Mouse (Mus musculus) hindbrain, postnatal 0 days (tissue): ENCODE measurements around the gene Iqcf5. TPM values are rescaled to one million over a fixed set of nuclear protein-coding genes. Genes with fewer than 3 reads are reported as not detected.

Experiments used
- ATAC-seq: fragments of 200-750 bp; cut with Nextera tagmentation; 2 replicates; pipeline ENCODE4 v1.8.0; 2017; ENCODE audit warnings: mild to moderate bottlenecking, moderate TSS enrichment, moderate library complexity
- DNase-seq: peaks from one replicate; pipeline ENCODE4 v3.0.0-alpha.2; 2015; ENCODE audit warnings: low spot score
- H3K27ac ChIP-seq: fragments of 300-500 bp; sonication (generic); 2 replicates; pipeline ENCODE4 v1.5.1; 2014; ENCODE audit warnings: mild to moderate bottlenecking
- H3K27me3 ChIP-seq: fragments of 300-500 bp; sonication (generic); 2 replicates; pipeline ENCODE4 v1.6.1; 2014; ENCODE audit warnings: low read length, mixed read lengths; ENCODE audit not compliant: insufficient read depth
- H3K36me3 ChIP-seq: fragments of 300-500 bp; sonication (generic); 2 replicates; pipeline ENCODE4 v1.6.1; 2014; ENCODE audit warnings: low read length, mixed read lengths; ENCODE audit not compliant: insufficient read depth
- H3K4me1 ChIP-seq: fragments of 300-500 bp; sonication (generic); 2 replicates; pipeline ENCODE4 v1.6.1; 2014; ENCODE audit warnings: antibody characterized with exemption, low read length, mixed read lengths; ENCODE audit not compliant: insufficient read depth
- H3K4me2 ChIP-seq: fragments of 300-500 bp; sonication (generic); 2 replicates; pipeline ENCODE4 v1.6.1; 2014; ENCODE audit warnings: low read depth, mild to moderate bottlenecking, low read length, moderate library complexity, mixed read lengths
- H3K4me3 ChIP-seq: fragments of 300-500 bp; sonication (generic); 2 replicates; pipeline ENCODE4 v1.5.1; 2014; ENCODE audit warnings: low read length
- H3K9ac ChIP-seq: fragments of 300-500 bp; sonication (generic); replicated peaks from 2 replicates; pipeline ENCODE4 v1.6.1; 2014; ENCODE audit warnings: mild to moderate bottlenecking, low read length, moderate library complexity, mixed read lengths
- H3K9me3 ChIP-seq: fragments of 300-500 bp; sonication (generic); 2 replicates; pipeline ENCODE4 v1.6.1; 2016; ENCODE audit warnings: low read length, mixed read lengths
- CTCF ChIP-seq: IDR thresholded peaks from 2 replicates; pipeline ENCODE4 v1.5.1; 2016; ENCODE audit warnings: antibody characterized with exemption, control low read depth, low read depth
- WGBS: fragments of 180-500 bp; shearing (Covaris S2); extraction: QIAGEN DNeasy Blood & Tissue Kit; methylation state at CpG from one replicate; pipeline ENCODE4 v1.1.7; 2014; 5-methylcytosine and 5-hydroxymethylcytosine counted together
- polyA plus RNA-seq: library from polyadenylated mRNA; unstranded; fragments of >200 nt; fragmentation: Nextera tagmentation; extraction: Ambion mirVana; gene quantifications from 2 replicates; pipeline ENCODE4 v1.2.1, GENCODE M21; 2015
- total RNA-seq: library from RNA; depleted of rRNA; stranded (reverse); fragments of >200 nt; gene quantifications from 2 replicates; pipeline ENCODE4 v1.2.3, GENCODE M21; 2014

Iqcf5 gene
- total and polyA plus RNA-seq, 2 experiments from 2014 or later: not detected

GRCm38 (mm10) chr9:106475046-106475445 lies 39.3 kb upstream of the Iqcf5 start:
- H3K4me2 ChIP-seq: no peak overlapping the region
- no peak for DNase-seq
- H3K27ac ChIP-seq: no peak overlapping the region
- no peak for TF ChIP-seq CTCF
- H3K36me3 ChIP-seq: no peaks in the 10 kb centered on the region
- H3K9me3 ChIP-seq: no peaks in the 10 kb centered on the region
- H3K4me1 ChIP-seq: peaks cover 23% of the 10 kb centered on the region; the same call in 1 of the 2 replicates
- H3K4me3 ChIP-seq: no peak overlapping the region
- 67% methylated on average over 7 of the region's 7 CpGs for WGBS
- no peak overlapping the region for H3K9ac ChIP-seq
- no peaks in the 10 kb centered on the region for H3K27me3 ChIP-seq
- ATAC-seq: no peak

- Histone ChIP-seq H3K9ac (no peak within 1 kb of the TSS), H3K9me3 (no peaks in the 10 kb centered on the region), H3K4me3 (no peak within 1 kb of the TSS), H3K36me3 (no peaks in the 10 kb centered on the region), H3K27ac (peak within 1 kb of the TSS; percentile 33; the same call in 1 of the 2 replicates), H3K4me1 (peaks cover 23% of the 10 kb centered on the region; the same call in 1 of the 2 replicates), H3K4me2 (peak within 1 kb of the TSS; percentile 40; the same call in 1 of the 2 replicates), H3K27me3 (no peaks in the 10 kb centered on the region)
- WGBS: 84% methylated on average over 10 of the region's 10 CpGs
- DNase-seq (no peak), ATAC-seq (no peak)
- TF ChIP-seq CTCF: no peak
These were observed 38.7 kb upstream of the Iqcf5 start, which contains the start of gene Rrp9 for GRCm38 (mm10) chr9:106475663-106476001. TSS of gene Rrp9 (plus strand) at chr9:106475963.

- ATAC-seq: no peak; the same call in 1 of the 2 replicates
- H3K4me3 ChIP-seq: no peak overlapping the region
- DNase-seq: peak; percentile 24
These were observed 38.1 kb upstream of the Iqcf5 start for GRCm38 (mm10) chr9:106476002-106476923.

GRCm38 (mm10) chr9:106476924-106477484 lies 37.4 kb upstream of the Iqcf5 start, which contains the start of gene Parp3:
TSS of gene Parp3 (minus strand) at chr9:106476949.
- no peaks in the 10 kb centered on the region for H3K36me3 ChIP-seq
- H3K9me3 ChIP-seq: no peaks in the 10 kb centered on the region
- peak within 1 kb of the TSS; percentile 59; the same call in 1 of the 2 replicates for H3K27ac ChIP-seq
- peak within 1 kb of the TSS; percentile 79 for H3K4me3 ChIP-seq
- peak within 1 kb of the TSS; percentile 96 for H3K4me2 ChIP-seq
- H3K27me3 ChIP-seq: no peaks in the 10 kb centered on the region
- peak; percentile 97 for TF ChIP-seq CTCF
- peaks cover 23% of the 10 kb centered on the region; the same call in 1 of the 2 replicates for H3K4me1 ChIP-seq
- ATAC-seq (peak; percentile 99), DNase-seq (peak; percentile 100)
- WGBS: under 1% methylated on average over 41 of the region's 41 CpGs
- peak within 1 kb of the TSS; percentile 57 for H3K9ac ChIP-seq

More at GRCm38 (mm10) chr9:106476002-106476923, 38.1 kb upstream of the Iqcf5 start:
- no peaks in the 10 kb centered on the region for H3K27me3 ChIP-seq
- H3K4me1 ChIP-seq: peaks cover 23% of the 10 kb centered on the region; the same call in 1 of the 2 replicates
- TF ChIP-seq CTCF: no peak
- H3K27ac ChIP-seq: peak overlapping the region; percentile 33; the same call in 1 of the 2 replicates
- H3K9ac ChIP-seq: no peak overlapping the region
- H3K36me3 ChIP-seq: no peaks in the 10 kb centered on the region
- no peaks in the 10 kb centered on the region for H3K9me3 ChIP-seq
- WGBS: 32% methylated on average over 16 of the region's 16 CpGs
- H3K4me2 ChIP-seq: peak overlapping the region; percentile 40; the same call in 1 of the 2 replicates

- no peaks in the 10 kb centered on the region for H3K27me3 ChIP-seq
- WGBS: 5% methylated on average over 16 of the region's 16 CpGs
- ATAC-seq: no peak
These were observed 36.7 kb upstream of the Iqcf5 start for GRCm38 (mm10) chr9:106477649-106478048.

GRCm38 (mm10) chr9:106478101-106478500 lies 36.3 kb upstream of the Iqcf5 start:
- no peak for TF ChIP-seq CTCF
- peak overlapping the region; percentile 79 for H3K4me3 ChIP-seq
- peak overlapping the region; percentile 57 for H3K9ac ChIP-seq
- H3K4me1 ChIP-seq: peaks cover 23% of the 10 kb centered on the region; the same call in 1 of the 2 replicates
- WGBS: 87% methylated on average over 9 of the region's 9 CpGs
- DNase-seq (no peak), ATAC-seq (no peak)
- no peak overlapping the region for H3K27ac ChIP-seq
- H3K9me3 ChIP-seq: no peaks in the 10 kb centered on the region
- H3K36me3 ChIP-seq: peaks cover 5% of the 10 kb centered on the region; the same call in 1 of the 2 replicates
- H3K4me2 ChIP-seq: peak overlapping the region; percentile 96
- no peaks in the 10 kb centered on the region for H3K27me3 ChIP-seq

More at GRCm38 (mm10) chr9:106477649-106478048, 36.7 kb upstream of the Iqcf5 start:
- DNase-seq: no peak
- Histone ChIP-seq H3K9ac (peak overlapping the region; percentile 57), H3K4me1 (peaks cover 23% of the 10 kb centered on the region; the same call in 1 of the 2 replicates), H3K4me2 (peak overlapping the region; percentile 96), H3K4me3 (peak overlapping the region; percentile 79), H3K9me3 (no peaks in the 10 kb centered on the region), H3K36me3 (0 out of 2 replicates have a peak, but pooled peaks cover under 1% of the 10 kb centered on the region), H3K27ac (peak overlapping the region; percentile 59; the same call in 1 of the 2 replicates)
- TF ChIP-seq CTCF: no peak
